Mouse (Mus musculus) heart, embryonic 14.5 days (tissue): ENCODE measurements around the gene Tbl2. TPM values are rescaled to one million over a fixed set of nuclear protein-coding genes. Genes with fewer than 3 reads are reported as not detected.

Source experiments
- ATAC-seq: fragments of 200-750 bp; cut with Nextera tagmentation; 2 replicates; pipeline ENCODE4 v1.8.0; 2017; ENCODE audit warnings: low read depth, moderate TSS enrichment; ENCODE audit not compliant: insufficient number of reproducible peaks, insufficient read depth, low FRiP score
- H3K27ac ChIP-seq, 2 experiments: fragments of 200-500 bp in 1 of 2; fragments of 300-500 bp in 1 of 2; sonication (generic) in 1 of 2; replicated peaks in 1 of 2; 2 replicates each; pipeline ENCODE4 v1.5.1; 2012 to 2014; ENCODE audit warnings: low read depth in 2 of 2, low read length in 2 of 2, control low read depth in 1 of 2, mild to moderate bottlenecking in 1 of 2, mixed read lengths in 1 of 2; ENCODE audit not compliant: control insufficient read depth in 1 of 2, insufficient read depth in 1 of 2
- H3K27me3 ChIP-seq: fragments of 300-500 bp; sonication (generic); 2 replicates; pipeline ENCODE4 v1.6.1; 2014; ENCODE audit warnings: mild to moderate bottlenecking, low read length, control low read depth; ENCODE audit not compliant: control insufficient read depth, insufficient read depth
- H3K36me3 ChIP-seq: fragments of 300-500 bp; sonication (generic); 2 replicates; pipeline ENCODE4 v1.6.1; 2014; ENCODE audit warnings: mild to moderate bottlenecking, control low read depth, low read length, mixed read lengths; ENCODE audit not compliant: control insufficient read depth, insufficient read depth
- H3K4me1 ChIP-seq, 2 experiments: fragments of 200-500 bp in 1 of 2; fragments of 300-500 bp in 1 of 2; sonication (generic) in 1 of 2; 2 replicates each; pipeline ENCODE4 v1.6.1; 2012 to 2014; ENCODE audit warnings: low read length in 2 of 2, control low read depth in 1 of 2, mixed read lengths in 1 of 2; ENCODE audit not compliant: control insufficient read depth in 2 of 2, insufficient read depth in 2 of 2
- H3K4me2 ChIP-seq: fragments of 300-500 bp; sonication (generic); 2 replicates; pipeline ENCODE4 v1.6.1; 2014; ENCODE audit warnings: mild to moderate bottlenecking, low read length
- H3K4me3 ChIP-seq, 2 experiments: fragments of 200-500 bp in 1 of 2; fragments of 300-500 bp in 1 of 2; sonication (generic) in 1 of 2; 2 replicates each; pipeline ENCODE4 v1.5.1; 2012 to 2014; ENCODE audit warnings: low read length in 2 of 2, mild to moderate bottlenecking in 2 of 2, control low read depth in 1 of 2, low read depth in 1 of 2, moderate library complexity in 1 of 2; ENCODE audit not compliant: control insufficient read depth in 1 of 2, insufficient read depth in 1 of 2
- H3K9ac ChIP-seq: fragments of 300-500 bp; sonication (generic); 2 replicates; pipeline ENCODE4 v1.6.1; 2014; ENCODE audit warnings: mild to moderate bottlenecking, low read length
- H3K9me3 ChIP-seq: fragments of 300-500 bp; sonication (generic); 2 replicates; pipeline ENCODE4 v1.6.1; 2016; ENCODE audit warnings: low read length, control low read depth; ENCODE audit not compliant: control insufficient read depth
- WGBS: fragments of 180-500 bp; shearing (Covaris S2); extraction: QIAGEN DNeasy Blood & Tissue Kit; methylation state at CpG from one replicate; pipeline ENCODE4 v1.1.7; 2014; 5-methylcytosine and 5-hydroxymethylcytosine counted together
- polyA plus RNA-seq: library from polyadenylated mRNA; unstranded; fragments of >200 nt; fragmentation: Nextera tagmentation; extraction: Ambion mirVana; gene quantifications from 2 replicates; pipeline ENCODE4 v1.2.1, GENCODE M21; 2014

Gene Tbl2
- polyA plus RNA-seq, 1 experiment from 2014 or later = 20.0 TPM

- peaks cover 8 to 10% of the 10 kb centered on the region in 2 experiments; a peak in 3 of 4 replicates for H3K4me1 ChIP-seq
- no peak for ATAC-seq
- no peak overlapping the region for H3K27ac ChIP-seq
- WGBS = 83% methylated on average over 3 of the region's 3 CpGs
- H3K36me3 ChIP-seq = no peaks in the 10 kb centered on the region
- H3K27me3 ChIP-seq = peaks cover 54% of the 10 kb centered on the region
- H3K4me3 ChIP-seq = no peak overlapping the region
- no peaks in the 10 kb centered on the region for H3K9me3 ChIP-seq
- H3K4me2 ChIP-seq = no peak overlapping the region
- H3K9ac ChIP-seq = no peak overlapping the region
Observed at GRCm38 (mm10) chr5:135109426-135109825, 40.0 kb upstream of the Tbl2 start.

DNA sequence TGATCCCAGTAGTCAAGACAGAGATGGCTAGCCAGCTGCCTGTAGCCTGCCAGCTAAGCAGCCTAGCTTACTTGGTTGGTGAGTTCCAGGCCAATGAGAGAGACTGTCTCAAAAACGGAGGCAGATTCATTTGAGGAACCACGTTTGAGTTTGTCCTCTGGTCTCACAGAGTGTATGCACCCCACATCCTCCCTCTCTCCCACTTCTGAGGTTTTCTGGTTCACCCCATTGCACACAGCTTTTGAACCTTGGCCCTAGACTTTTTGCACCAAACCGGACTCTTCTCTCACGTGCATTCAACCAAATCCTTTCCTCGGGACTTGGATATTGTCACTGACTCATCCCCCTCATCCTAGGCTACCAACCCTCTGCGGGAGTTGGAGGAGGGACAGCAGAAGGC lies 39.5 kb upstream of the Tbl2 start:
- Histone ChIP-seq H3K27me3 (peaks cover 48% of the 10 kb centered on the region), H3K9me3 (no peaks in the 10 kb centered on the region), H3K9ac (no peak overlapping the region), H3K36me3 (no peaks in the 10 kb centered on the region), H3K4me3 (no peak overlapping the region), H3K27ac (no peak overlapping the region), H3K4me2 (no peak overlapping the region), H3K4me1 (peaks cover 8 to 10% of the 10 kb centered on the region in 2 experiments; a peak in 3 of 4 replicates)
- 64% methylated on average over 6 of the region's 6 CpGs for WGBS
- ATAC-seq = no peak

DNA sequence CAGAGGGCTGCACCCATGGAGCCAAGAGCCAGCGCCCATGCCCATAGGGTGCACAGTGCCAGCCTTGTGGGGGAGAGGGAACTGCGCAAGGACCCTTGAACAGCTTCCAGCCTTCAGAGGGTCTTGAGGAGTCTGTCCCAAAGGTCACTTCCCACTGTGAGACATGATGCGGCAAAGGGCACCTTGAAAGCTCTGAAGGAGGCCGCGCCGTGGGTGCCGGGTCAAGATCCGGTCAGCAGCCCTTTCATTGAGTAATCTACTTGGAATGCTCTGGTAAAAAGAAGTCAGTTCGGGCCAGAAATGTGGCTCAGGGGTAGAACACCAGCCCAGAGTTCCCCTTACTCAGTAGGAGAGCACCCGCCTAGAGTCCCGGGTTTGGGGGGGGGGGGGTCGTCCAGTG lies 35.7 kb upstream of the Tbl2 start:
- Histone ChIP-seq H3K4me1 (peaks cover 2 to 5% of the 10 kb centered on the region in 2 experiments; a peak in 3 of 4 replicates), H3K36me3 (no peaks in the 10 kb centered on the region), H3K4me3 (no peak overlapping the region), H3K9me3 (no peaks in the 10 kb centered on the region), H3K27ac (no peak overlapping the region), H3K27me3 (peaks cover 14% of the 10 kb centered on the region), H3K4me2 (no peak overlapping the region), H3K9ac (no peak overlapping the region)
- 85% methylated on average over 11 of the region's 12 CpGs for WGBS
- ATAC-seq = no peak

GRCm38 (mm10) chr5:135115241-135115640 lies 34.2 kb upstream of the Tbl2 start:
- Histone ChIP-seq H3K27ac (no peak overlapping the region), H3K9me3 (no peaks in the 10 kb centered on the region), H3K36me3 (no peaks in the 10 kb centered on the region), H3K4me1 (peaks cover 3 to 6% of the 10 kb centered on the region in 2 experiments; a peak in 3 of 4 replicates), H3K9ac (no peak overlapping the region), H3K27me3 (no peaks in the 10 kb centered on the region; the same call in 1 of the 2 replicates), H3K4me3 (no peak overlapping the region), H3K4me2 (no peak overlapping the region)
- no peak for ATAC-seq
- 86% methylated on average over 8 of the region's 8 CpGs for WGBS

- no peak overlapping the region for H3K9ac ChIP-seq
- peak; percentile 42; the same call in 1 of the 2 replicates for ATAC-seq
- WGBS = 5% methylated on average over 6 of the region's 6 CpGs
- H3K4me3 ChIP-seq = no peak overlapping the region
- H3K4me2 ChIP-seq = no peak overlapping the region
- no peaks in the 10 kb centered on the region for H3K9me3 ChIP-seq
- H3K27me3 ChIP-seq = peaks cover 14% of the 10 kb centered on the region
- H3K27ac ChIP-seq = no peak overlapping the region
- peaks cover 3 to 6% of the 10 kb centered on the region in 2 experiments; a peak in 3 of 4 replicates for H3K4me1 ChIP-seq
- H3K36me3 ChIP-seq = no peaks in the 10 kb centered on the region
Observed at GRCm38 (mm10) chr5:135118589-135119081, 30.8 kb upstream of the Tbl2 start.

DNA sequence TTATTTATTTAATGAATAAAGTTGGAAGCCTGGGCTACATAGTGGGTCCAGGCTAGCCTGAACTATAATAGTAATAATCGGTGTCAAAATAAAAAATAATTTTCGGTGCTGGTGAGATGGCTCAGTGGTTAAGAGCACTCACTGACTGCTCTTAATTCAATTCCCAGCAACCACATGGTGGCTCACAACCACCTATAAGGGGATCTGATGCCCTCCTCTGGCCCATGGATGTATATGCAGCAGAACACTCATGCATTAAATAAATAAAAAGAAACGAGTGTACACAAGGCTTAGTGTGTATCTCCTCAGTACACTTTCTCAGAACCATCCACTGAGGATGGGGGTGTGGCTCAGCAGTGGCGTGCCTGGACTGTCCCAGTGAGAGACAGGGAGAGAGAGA lies 28.7 kb upstream of the Tbl2 start:
- peaks cover 15% of the 10 kb centered on the region for H3K27me3 ChIP-seq
- peaks cover 3 to 6% of the 10 kb centered on the region in 2 experiments; a peak in 3 of 4 replicates for H3K4me1 ChIP-seq
- no peak overlapping the region for H3K4me2 ChIP-seq
- no peaks in the 10 kb centered on the region for H3K9me3 ChIP-seq
- H3K36me3 ChIP-seq = no peaks in the 10 kb centered on the region
- WGBS = 58% methylated on average over 4 of the region's 4 CpGs
- ATAC-seq = no peak
- H3K4me3 ChIP-seq = no peak overlapping the region
- H3K27ac ChIP-seq = no peak overlapping the region
- H3K9ac ChIP-seq = no peak overlapping the region

- H3K4me1 ChIP-seq = no peaks in the 10 kb centered on the region; a peak in 1 of 4 replicates
- H3K4me2 ChIP-seq = no peak overlapping the region
- H3K27ac ChIP-seq = no peak overlapping the region
- no peak overlapping the region for H3K4me3 ChIP-seq
- H3K36me3 ChIP-seq = no peaks in the 10 kb centered on the region
- no peak for ATAC-seq
- 64% methylated on average over 6 of the region's 6 CpGs for WGBS
- peaks cover 16% of the 10 kb centered on the region for H3K27me3 ChIP-seq
- no peak overlapping the region for H3K9ac ChIP-seq
- 0 out of 2 replicates have a peak, but pooled peaks cover 2% of the 10 kb centered on the region for H3K9me3 ChIP-seq
Observed at GRCm38 (mm10) chr5:135126121-135126520, 23.3 kb upstream of the Tbl2 start.

GRCm38 (mm10) chr5:135127669-135128068 lies 21.8 kb upstream of the Tbl2 start:
- H3K9ac ChIP-seq = no peak overlapping the region
- H3K4me2 ChIP-seq = no peak overlapping the region
- H3K9me3 ChIP-seq = 0 out of 2 replicates have a peak, but pooled peaks cover 2% of the 10 kb centered on the region
- H3K27ac ChIP-seq = no peak overlapping the region
- 74% methylated on average over 6 of the region's 6 CpGs for WGBS
- no peaks in the 10 kb centered on the region for H3K36me3 ChIP-seq
- ATAC-seq = no peak
- H3K4me1 ChIP-seq = no peaks in the 10 kb centered on the region; a peak in 1 of 4 replicates
- H3K27me3 ChIP-seq = peaks cover 18% of the 10 kb centered on the region
- H3K4me3 ChIP-seq = no peak overlapping the region
